Mouse (Mus musculus) intestine, embryonic 16.5 days (tissue): Measurements from ENCODE around the gene Ap2b1. TPM values are rescaled to one million over a fixed set of nuclear protein-coding genes. Genes with fewer than 3 reads are reported as not detected.

Experiments
- ATAC-seq: fragments of 200-750 bp; cut with Nextera tagmentation; 2 replicates; pipeline ENCODE4 v1.8.0; 2017; ENCODE audit warnings: moderate TSS enrichment, moderate library complexity
- H3K27ac ChIP-seq: fragments of 300-500 bp; sonication (generic); 2 replicates; pipeline ENCODE4 v1.5.1; 2014; ENCODE audit warnings: mild to moderate bottlenecking, low read length
- H3K27me3 ChIP-seq: fragments of 300-500 bp; sonication (generic); replicated peaks from 2 replicates; pipeline ENCODE4 v1.6.1; 2014; ENCODE audit warnings: low read length, control low read depth, mixed read lengths; ENCODE audit not compliant: control insufficient read depth, insufficient read depth
- H3K36me3 ChIP-seq: fragments of 300-500 bp; sonication (generic); 2 replicates; pipeline ENCODE4 v1.6.1; 2014; ENCODE audit warnings: low read length, control low read depth; ENCODE audit not compliant: control insufficient read depth, insufficient read depth
- H3K4me1 ChIP-seq: fragments of 300-500 bp; sonication (generic); 2 replicates; pipeline ENCODE4 v1.6.1; 2014; ENCODE audit warnings: low read length, control low read depth, mixed read lengths; ENCODE audit not compliant: control insufficient read depth, insufficient read depth
- H3K4me2 ChIP-seq: fragments of 300-500 bp; sonication (generic); 2 replicates; pipeline ENCODE4 v1.6.1; 2014; ENCODE audit warnings: low read depth, low read length, control low read depth
- H3K4me3 ChIP-seq: fragments of 300-500 bp; sonication (generic); 2 replicates; pipeline ENCODE4 v1.5.1; 2014; ENCODE audit warnings: mild to moderate bottlenecking, low read length
- H3K9ac ChIP-seq: fragments of 300-500 bp; sonication (generic); 2 replicates; pipeline ENCODE4 v1.6.1; 2014; ENCODE audit warnings: low read depth, low read length
- H3K9me3 ChIP-seq: fragments of 300-500 bp; sonication (generic); 2 replicates; pipeline ENCODE4 v1.6.1; 2016; ENCODE audit warnings: low read length, control low read depth; ENCODE audit not compliant: control insufficient read depth
- WGBS: fragments of 180-500 bp; shearing (Covaris S2); extraction: QIAGEN DNeasy Blood & Tissue Kit; methylation state at CpG from one replicate; pipeline ENCODE4 v1.1.7; 2014; 5-methylcytosine and 5-hydroxymethylcytosine counted together
- polyA plus RNA-seq: library from polyadenylated mRNA; unstranded; fragments of >200 nt; fragmentation: Nextera tagmentation; extraction: Ambion mirVana; gene quantifications from 2 replicates; pipeline ENCODE4 v1.2.1, GENCODE M21; 2015

Gene Ap2b1
- polyA plus RNA-seq, 1 experiment from 2014 or later: 46.3 TPM

GRCm38 (mm10) chr11:83403787-83404186 is 105.0 kb downstream of the Ap2b1 start:
- H3K9me3 ChIP-seq: no peaks in the 10 kb centered on the region
- WGBS: 81% methylated on average over 7 of the region's 7 CpGs
- H3K27ac ChIP-seq: no peak overlapping the region
- no peak overlapping the region for H3K4me3 ChIP-seq
- H3K4me2 ChIP-seq: no peak overlapping the region
- no peaks in the 10 kb centered on the region for H3K27me3 ChIP-seq
- H3K4me1 ChIP-seq: no peaks in the 10 kb centered on the region
- H3K36me3 ChIP-seq: peaks cover 5% of the 10 kb centered on the region; the same call in 1 of the 2 replicates
- H3K9ac ChIP-seq: no peak overlapping the region
- ATAC-seq: no peak

GRCm38 (mm10) chr11:83406391-83406790 is 107.6 kb downstream of the Ap2b1 start:
- Histone ChIP-seq H3K4me2 (no peak overlapping the region), H3K4me3 (no peak overlapping the region), H3K36me3 (peaks cover 5% of the 10 kb centered on the region; the same call in 1 of the 2 replicates), H3K27me3 (no peaks in the 10 kb centered on the region), H3K9me3 (no peaks in the 10 kb centered on the region), H3K9ac (no peak overlapping the region), H3K27ac (no peak overlapping the region), H3K4me1 (peaks cover 11% of the 10 kb centered on the region)
- WGBS: 68% methylated on average over 3 of the region's 3 CpGs
- no peak for ATAC-seq

DNA sequence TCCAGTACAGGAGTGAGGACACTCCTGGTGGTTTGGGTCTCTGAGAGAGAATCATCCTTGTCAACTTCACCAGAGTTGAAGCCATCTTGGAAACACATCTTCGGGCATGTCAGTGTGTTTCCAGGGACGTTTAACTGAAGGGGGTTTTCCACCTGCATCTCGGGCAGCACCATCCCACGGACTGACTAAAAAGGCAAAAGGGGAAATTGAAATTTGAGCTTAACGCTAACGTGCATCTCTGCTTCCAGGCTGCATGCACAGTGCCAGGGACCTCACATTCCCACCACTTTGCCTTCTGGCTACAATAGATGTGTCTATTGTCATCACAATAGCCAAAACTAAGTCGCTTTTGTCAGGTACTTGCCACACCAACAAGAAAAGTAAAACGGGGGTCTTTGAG is 109.4 kb downstream of the Ap2b1 start:
- Histone ChIP-seq H3K9ac (no peak overlapping the region), H3K27me3 (no peaks in the 10 kb centered on the region), H3K4me3 (no peak overlapping the region), H3K4me2 (no peak overlapping the region), H3K9me3 (no peaks in the 10 kb centered on the region), H3K27ac (no peak overlapping the region), H3K4me1 (peaks cover 11% of the 10 kb centered on the region), H3K36me3 (peaks cover 5% of the 10 kb centered on the region; the same call in 1 of the 2 replicates)
- no peak for ATAC-seq
- 45% methylated on average over 8 of the region's 8 CpGs for WGBS

GRCm38 (mm10) chr11:83409087-83409754 is 110.4 kb downstream of the Ap2b1 start, which contains the start of gene Rasl10b:
Rasl10b (plus strand) TSS chr11:83409137.
- Histone ChIP-seq H3K36me3 (no peaks in the 10 kb centered on the region), H3K4me1 (peaks cover 11% of the 10 kb centered on the region), H3K9ac (peak within 1 kb of the TSS; percentile 74), H3K27me3 (no peaks in the 10 kb centered on the region), H3K4me2 (peak within 1 kb of the TSS; percentile 98), H3K9me3 (no peaks in the 10 kb centered on the region), H3K4me3 (peak within 1 kb of the TSS; percentile 67), H3K27ac (no peak within 1 kb of the TSS)
- peak; percentile 83 for ATAC-seq
- WGBS: 1% methylated on average over 31 of the region's 44 CpGs

DNA sequence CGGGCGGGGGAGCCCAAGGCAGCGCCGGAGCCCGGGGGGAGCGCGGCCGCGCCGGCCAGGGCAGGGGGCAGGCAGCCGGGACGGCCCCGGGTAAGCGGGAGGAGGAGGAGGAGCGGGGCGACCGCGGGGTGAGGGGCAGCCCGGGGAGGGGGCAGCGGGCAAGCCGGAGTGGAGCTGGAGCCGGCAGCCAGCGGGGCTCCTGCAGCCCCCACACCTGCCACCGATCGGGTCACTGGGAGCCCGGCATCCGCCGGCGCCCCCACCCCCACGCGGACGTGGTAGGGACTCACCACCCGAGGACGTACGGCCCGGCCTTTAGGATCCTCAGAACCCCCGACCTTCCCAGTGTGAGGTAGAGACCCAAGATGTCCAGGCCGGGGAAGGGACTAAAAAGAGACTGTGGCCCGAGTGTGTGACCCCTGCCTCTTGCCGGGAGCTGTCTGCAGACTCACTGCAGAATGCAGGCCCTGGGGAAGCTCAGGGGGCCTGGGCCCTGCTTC is 111.0 kb downstream of the Ap2b1 start:
- H3K4me1 ChIP-seq: peaks cover 11% of the 10 kb centered on the region
- no peak overlapping the region for H3K27ac ChIP-seq
- peak overlapping the region; percentile 74 for H3K9ac ChIP-seq
- H3K9me3 ChIP-seq: no peaks in the 10 kb centered on the region
- no peaks in the 10 kb centered on the region for H3K27me3 ChIP-seq
- H3K4me2 ChIP-seq: peak overlapping the region; percentile 98
- peak overlapping the region; percentile 67 for H3K4me3 ChIP-seq
- WGBS: 2% methylated on average over 25 of the region's 40 CpGs
- H3K36me3 ChIP-seq: no peaks in the 10 kb centered on the region
- ATAC-seq: peak; percentile 13; the same call in 1 of the 2 replicates

DNA sequence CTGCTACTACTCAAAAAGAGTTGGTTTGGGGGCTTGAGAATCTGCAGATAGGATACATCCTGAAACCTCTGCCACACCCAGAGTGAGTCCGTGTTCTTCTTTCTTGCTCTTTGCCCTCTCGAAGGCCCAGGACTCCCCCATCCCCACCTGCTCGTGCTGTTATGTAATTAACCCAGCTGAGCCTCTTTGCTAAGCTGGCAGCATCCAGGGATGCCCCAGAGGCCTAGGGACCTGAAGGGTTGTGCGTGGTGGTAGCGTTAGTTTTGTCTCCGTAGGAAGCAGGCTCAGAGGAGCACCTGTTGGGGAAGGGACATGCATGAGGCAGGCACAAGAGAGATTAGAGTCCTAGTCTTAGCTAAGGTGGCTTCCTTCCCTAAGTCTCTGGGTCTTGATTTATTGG is 111.7 kb downstream of the Ap2b1 start:
- Histone ChIP-seq H3K4me1 (peaks cover 11% of the 10 kb centered on the region), H3K27ac (no peak overlapping the region), H3K9me3 (no peaks in the 10 kb centered on the region), H3K4me2 (no peak overlapping the region; the same call in 1 of the 2 replicates), H3K9ac (no peak overlapping the region), H3K4me3 (peak overlapping the region; percentile 67; the same call in 1 of the 2 replicates), H3K27me3 (no peaks in the 10 kb centered on the region), H3K36me3 (no peaks in the 10 kb centered on the region)
- 50% methylated on average over 6 of the region's 6 CpGs for WGBS
- no peak for ATAC-seq

GRCm38 (mm10) chr11:83417080-83417479 is 118.3 kb downstream of the Ap2b1 start:
- 7% methylated on average over 5 of the region's 5 CpGs for WGBS
- Histone ChIP-seq H3K27me3 (peaks cover 18% of the 10 kb centered on the region), H3K9me3 (no peaks in the 10 kb centered on the region), H3K27ac (no peak overlapping the region), H3K4me2 (no peak overlapping the region), H3K36me3 (no peaks in the 10 kb centered on the region), H3K4me3 (no peak overlapping the region), H3K9ac (no peak overlapping the region), H3K4me1 (no peaks in the 10 kb centered on the region)
- no peak for ATAC-seq

DNA sequence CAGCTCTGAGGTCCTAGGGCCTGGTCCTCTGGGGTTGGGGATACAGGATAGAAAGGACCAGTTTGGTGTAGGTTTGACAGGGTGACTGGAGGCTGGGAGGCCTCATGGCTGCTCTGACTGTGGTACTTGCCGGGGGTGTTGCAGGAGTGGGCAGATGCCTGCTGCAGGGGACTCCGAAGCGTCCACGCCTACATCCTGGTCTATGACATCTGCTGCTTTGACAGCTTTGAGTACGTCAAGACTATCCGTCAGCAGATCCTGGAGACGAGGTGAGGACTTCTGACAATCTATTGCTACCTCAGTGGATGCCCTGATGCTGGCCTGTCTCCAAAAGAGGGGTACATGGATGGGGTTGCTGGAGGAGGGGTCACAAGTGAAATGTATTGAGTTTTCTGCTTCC is 118.9 kb downstream of the Ap2b1 start:
- H3K9ac ChIP-seq: no peak overlapping the region
- H3K27ac ChIP-seq: no peak overlapping the region
- 82% methylated on average over 7 of the region's 7 CpGs for WGBS
- H3K36me3 ChIP-seq: no peaks in the 10 kb centered on the region
- no peak overlapping the region for H3K4me2 ChIP-seq
- peaks cover 18% of the 10 kb centered on the region for H3K27me3 ChIP-seq
- no peaks in the 10 kb centered on the region for H3K4me1 ChIP-seq
- ATAC-seq: no peak
- no peak overlapping the region for H3K4me3 ChIP-seq
- no peaks in the 10 kb centered on the region for H3K9me3 ChIP-seq

DNA sequence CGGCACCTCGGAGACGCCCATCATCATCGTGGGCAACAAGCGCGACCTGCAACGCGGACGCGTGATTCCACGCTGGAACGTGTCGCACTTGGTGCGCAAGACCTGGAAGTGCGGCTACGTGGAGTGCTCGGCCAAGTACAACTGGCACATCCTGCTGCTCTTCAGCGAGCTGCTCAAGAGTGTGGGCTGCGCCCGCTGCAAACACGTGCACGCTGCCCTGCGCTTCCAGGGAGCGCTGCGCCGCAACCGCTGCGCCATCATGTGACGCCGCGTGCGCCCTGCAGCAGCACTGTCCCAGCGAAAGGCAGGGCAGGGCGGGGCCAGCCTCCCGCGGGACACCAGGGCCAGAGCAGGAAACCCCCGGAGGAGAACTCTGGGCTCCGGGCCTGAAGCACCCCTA is 119.7 kb downstream of the Ap2b1 start:
- Histone ChIP-seq H3K36me3 (no peaks in the 10 kb centered on the region), H3K27me3 (peaks cover 18% of the 10 kb centered on the region), H3K4me3 (no peak overlapping the region), H3K9ac (no peak overlapping the region), H3K4me2 (no peak overlapping the region; the same call in 1 of the 2 replicates), H3K9me3 (no peaks in the 10 kb centered on the region), H3K4me1 (no peaks in the 10 kb centered on the region), H3K27ac (no peak overlapping the region)
- 6% methylated on average over 38 of the region's 38 CpGs for WGBS
- peak; percentile 44; the same call in 1 of the 2 replicates for ATAC-seq
